Mouse (Mus musculus) neural tube, embryonic 11.5 days (tissue): ENCODE results near the gene Tap1. TPM values are rescaled to one million over a fixed set of nuclear protein-coding genes. Genes with fewer than 3 reads are reported as not detected.
"Not testable (repeated sequence)": the region's sequence is repeated elsewhere in the genome, so short reads cannot be mapped to it uniquely, and the experiment has no call there.

ENCODE experiments used
- ATAC-seq: fragments of 200-750 bp; cut with Nextera tagmentation; 2 replicates; pipeline ENCODE4 v1.8.0; 2017; ENCODE audit warnings: moderate number of reproducible peaks, mild to moderate bottlenecking, moderate TSS enrichment, moderate library complexity; ENCODE audit not compliant: insufficient read depth, low FRiP score, low TSS enrichment
- DNase-seq: peaks from one replicate; pipeline ENCODE4 v3.0.0-alpha.2; 2015; ENCODE audit warnings: low spot score
- H3K27ac ChIP-seq: fragments of 300-500 bp; sonication (generic); 2 replicates; pipeline ENCODE4 v1.5.1; 2014; ENCODE audit warnings: low read depth, mild to moderate bottlenecking, low read length
- H3K27me3 ChIP-seq: fragments of 300-500 bp; sonication (generic); 2 replicates; pipeline ENCODE4 v1.6.1; 2014; ENCODE audit warnings: mild to moderate bottlenecking, low read length, mixed read lengths; ENCODE audit not compliant: control insufficient read depth, insufficient read depth
- H3K36me3 ChIP-seq: fragments of 300-500 bp; sonication (generic); 2 replicates; pipeline ENCODE4 v1.6.1; 2014; ENCODE audit warnings: mild to moderate bottlenecking, low read length, moderate library complexity, mixed read lengths; ENCODE audit not compliant: control insufficient read depth, insufficient read depth
- H3K4me1 ChIP-seq: fragments of 300-500 bp; sonication (generic); 2 replicates; pipeline ENCODE4 v1.6.1; 2014; ENCODE audit warnings: low read length, mixed read lengths; ENCODE audit not compliant: control insufficient read depth, insufficient read depth
- H3K4me2 ChIP-seq: fragments of 300-500 bp; sonication (generic); 2 replicates; pipeline ENCODE4 v1.6.1; 2014; ENCODE audit warnings: low read depth, mild to moderate bottlenecking, moderate library complexity
- H3K4me3 ChIP-seq: fragments of 300-500 bp; sonication (generic); 2 replicates; pipeline ENCODE4 v1.5.1; 2014; ENCODE audit warnings: low read depth, low read length
- H3K9ac ChIP-seq: fragments of 300-500 bp; sonication (generic); 2 replicates; pipeline ENCODE4 v1.6.1; 2014; ENCODE audit warnings: mild to moderate bottlenecking, low read length
- H3K9me3 ChIP-seq: fragments of 300-500 bp; sonication (generic); 2 replicates; pipeline ENCODE4 v1.6.1; 2016; ENCODE audit warnings: low read length; ENCODE audit not compliant: control insufficient read depth
- WGBS: fragments of 180-500 bp; shearing (Covaris S2); extraction: QIAGEN DNeasy Blood & Tissue Kit; methylation state at CpG from one replicate; pipeline ENCODE4 v1.1.7; 2014; 5-methylcytosine and 5-hydroxymethylcytosine counted together
- polyA plus RNA-seq: library from polyadenylated mRNA; unstranded; fragments of >200 nt; fragmentation: Nextera tagmentation; extraction: Ambion mirVana; gene quantifications from 2 replicates; pipeline ENCODE4 v1.2.1, GENCODE M21; 2014

Gene Tap1
- polyA plus RNA-seq, 1 experiment from 2014 or later, result 0.68 TPM

DNA sequence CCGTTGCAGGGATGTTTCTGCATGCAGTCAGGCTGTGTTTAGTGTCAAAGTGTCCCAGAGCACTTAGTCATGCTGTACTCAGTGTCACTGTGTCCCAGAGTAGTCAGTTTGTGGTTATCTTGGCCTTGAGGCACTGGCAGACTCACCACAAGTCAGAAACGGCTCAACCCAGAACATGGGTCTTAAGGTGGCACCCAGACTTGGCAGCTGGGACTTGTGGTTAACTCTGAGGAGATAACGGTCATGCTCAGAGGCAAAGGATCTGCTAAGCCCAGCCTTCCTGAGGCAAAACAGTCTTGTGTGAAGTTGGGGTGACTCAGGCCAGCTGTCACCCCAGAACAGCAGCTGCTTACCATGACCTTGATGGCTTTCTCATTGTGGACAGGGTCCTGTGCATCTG is 23.2 kb downstream of the Tap1 start:
- ATAC-seq, result no peak
- WGBS, result 81% methylated on average over 3 of the region's 3 CpGs
- no peak overlapping the region for H3K4me3 ChIP-seq
- peaks cover 35% of the 10 kb centered on the region for H3K27me3 ChIP-seq
- no peak overlapping the region for H3K27ac ChIP-seq
- H3K36me3 ChIP-seq, result no peaks in the 10 kb centered on the region
- no peaks in the 10 kb centered on the region for H3K4me1 ChIP-seq
- no peaks in the 10 kb centered on the region for H3K9me3 ChIP-seq
- no peak for DNase-seq
- H3K9ac ChIP-seq, result no peak overlapping the region
- no peak overlapping the region for H3K4me2 ChIP-seq

GRCm38 (mm10) chr17:34211746-34212365 is 24.5 kb downstream of the Tap1 start:
- peaks cover 34% of the 10 kb centered on the region for H3K27me3 ChIP-seq
- no peaks in the 10 kb centered on the region for H3K36me3 ChIP-seq
- H3K9ac ChIP-seq, result no peak overlapping the region
- H3K4me1 ChIP-seq, result no peaks in the 10 kb centered on the region
- ATAC-seq, result no peak
- H3K4me2 ChIP-seq, result no peak overlapping the region
- no peak overlapping the region for H3K4me3 ChIP-seq
- 21% methylated on average over 23 of the region's 23 CpGs for WGBS
- no peak overlapping the region for H3K27ac ChIP-seq
- no peaks in the 10 kb centered on the region for H3K9me3 ChIP-seq
- no peak for DNase-seq

GRCm38 (mm10) chr17:34213936-34214335 is 26.6 kb downstream of the Tap1 start:
- Histone ChIP-seq H3K27me3 (peaks cover 34% of the 10 kb centered on the region), H3K9me3 (no peaks in the 10 kb centered on the region), H3K36me3 (no peaks in the 10 kb centered on the region), H3K4me3 (no peak overlapping the region), H3K4me1 (no peaks in the 10 kb centered on the region), H3K27ac (no peak overlapping the region), H3K4me2 (no peak overlapping the region), H3K9ac (no peak overlapping the region)
- no peak for DNase-seq
- WGBS, result 45% methylated on average over 21 of the region's 21 CpGs
- ATAC-seq, result no peak

GRCm38 (mm10) chr17:34215176-34215575 is 27.8 kb downstream of the Tap1 start:
- H3K4me2 ChIP-seq, result no peak overlapping the region
- H3K9me3 ChIP-seq, result no peaks in the 10 kb centered on the region
- no peak for ATAC-seq
- H3K4me3 ChIP-seq, result no peak overlapping the region
- no peaks in the 10 kb centered on the region for H3K36me3 ChIP-seq
- H3K9ac ChIP-seq, result no peak overlapping the region
- DNase-seq, result no peak
- H3K4me1 ChIP-seq, result no peaks in the 10 kb centered on the region
- H3K27me3 ChIP-seq, result peaks cover 34% of the 10 kb centered on the region
- no peak overlapping the region for H3K27ac ChIP-seq
- WGBS, result 86% methylated on average over 12 of the region's 12 CpGs

DNA sequence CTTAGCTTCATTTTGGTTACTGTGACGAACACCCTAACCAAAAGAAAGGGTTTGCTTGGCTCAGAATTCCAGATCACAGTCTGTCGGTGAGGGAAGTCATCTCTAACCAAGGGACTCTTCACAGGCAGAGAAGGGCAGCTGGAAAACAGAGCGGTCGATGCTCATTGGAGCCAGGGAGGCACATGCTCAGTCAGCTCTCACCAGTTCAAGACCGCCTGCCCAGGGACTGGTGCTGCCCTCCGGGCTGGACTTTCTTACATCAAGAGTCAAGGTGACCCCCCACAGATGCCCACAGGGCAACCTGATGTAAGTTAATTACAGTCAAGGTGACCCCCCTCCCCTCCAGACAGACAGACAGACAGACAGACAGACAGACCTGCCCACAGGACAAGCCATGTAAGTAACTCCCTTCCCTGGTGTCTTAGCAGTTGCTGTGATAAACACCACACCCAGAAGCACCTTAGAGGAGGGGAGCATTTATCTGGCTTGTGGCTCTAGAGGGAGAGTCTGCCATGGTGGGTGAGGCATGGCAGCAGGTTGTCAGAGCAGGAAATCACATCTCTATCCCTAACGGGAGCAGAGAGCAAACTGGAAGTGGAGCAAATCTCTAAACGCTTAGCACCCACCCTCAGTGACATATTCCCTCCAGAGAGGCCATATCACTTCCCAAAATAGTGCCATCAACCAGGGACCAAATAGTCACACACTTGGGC is 30.0 kb downstream of the Tap1 start:
- Histone ChIP-seq H3K27me3 (peaks cover 21% of the 10 kb centered on the region), H3K36me3 (no peaks in the 10 kb centered on the region), H3K27ac (no peak overlapping the region), H3K4me1 (no peaks in the 10 kb centered on the region), H3K9ac (no peak overlapping the region), H3K9me3 (no peaks in the 10 kb centered on the region), H3K4me2 (no peak overlapping the region), H3K4me3 (no peak overlapping the region)
- ATAC-seq (no peak), DNase-seq (peak; percentile 1)
- WGBS, result 85% methylated on average over 8 of the region's 8 CpGs

DNA sequence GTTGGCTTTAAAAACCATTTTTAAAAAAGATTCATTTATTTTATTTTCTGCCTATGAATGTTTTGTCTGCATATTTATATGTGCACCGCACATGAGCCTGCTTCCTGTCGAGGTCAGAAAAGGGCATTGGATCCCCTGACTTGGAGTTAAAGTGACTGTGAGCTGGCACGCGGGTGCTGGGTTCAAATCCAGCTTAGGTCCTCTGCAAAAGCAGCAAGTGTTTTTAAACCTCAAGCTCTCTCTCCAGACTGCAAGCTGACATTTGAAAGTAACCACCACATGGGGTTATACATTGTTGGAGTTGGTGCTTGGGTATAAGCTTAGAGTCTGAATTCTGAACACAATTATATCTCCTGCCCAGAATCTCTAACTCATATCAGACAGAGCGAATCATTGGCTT is 30.6 kb downstream of the Tap1 start:
- 88% methylated on average over 5 of the region's 5 CpGs for WGBS
- H3K36me3 ChIP-seq, result no peaks in the 10 kb centered on the region
- no peak overlapping the region for H3K4me3 ChIP-seq
- no peak overlapping the region for H3K4me2 ChIP-seq
- ATAC-seq, result no peak
- H3K27me3 ChIP-seq, result peaks cover 15% of the 10 kb centered on the region
- DNase-seq, result no peak
- H3K9ac ChIP-seq, result no peak overlapping the region
- H3K4me1 ChIP-seq, result no peaks in the 10 kb centered on the region
- H3K9me3 ChIP-seq, result no peaks in the 10 kb centered on the region
- no peak overlapping the region for H3K27ac ChIP-seq

GRCm38 (mm10) chr17:34218675-34219074 is 31.3 kb downstream of the Tap1 start:
- Histone ChIP-seq H3K4me3 (no peak overlapping the region), H3K4me2 (no peak overlapping the region), H3K9ac (no peak overlapping the region), H3K4me1 (no peaks in the 10 kb centered on the region), H3K9me3 (no peaks in the 10 kb centered on the region), H3K27ac (no peak overlapping the region), H3K27me3 (peaks cover 10% of the 10 kb centered on the region), H3K36me3 (no peaks in the 10 kb centered on the region)
- WGBS, result 92% methylated on average over 11 of the region's 11 CpGs
- ATAC-seq, result no peak
- DNase-seq, result no peak

- not testable (repeated sequence) for H3K4me1 ChIP-seq, H3K9me3 ChIP-seq, H3K27me3 ChIP-seq, H3K27ac ChIP-seq, ATAC-seq, H3K9ac ChIP-seq, H3K4me2 ChIP-seq, H3K36me3 ChIP-seq, H3K4me3 ChIP-seq
- 91% methylated on average over 8 of the region's 11 CpGs for WGBS
- DNase-seq, result peak; percentile 11
Observed at GRCm38 (mm10) chr17:34219096-34219495, 31.7 kb downstream of the Tap1 start.

- not testable (repeated sequence) for H3K4me3 ChIP-seq, H3K27me3 ChIP-seq, ATAC-seq, H3K9ac ChIP-seq, H3K27ac ChIP-seq, H3K4me1 ChIP-seq, H3K36me3 ChIP-seq, H3K9me3 ChIP-seq, DNase-seq, H3K4me2 ChIP-seq
- 96% methylated on average over 3 of the region's 7 CpGs for WGBS
Observed at GRCm38 (mm10) chr17:34219801-34220200, 32.4 kb downstream of the Tap1 start.
